ENCODE assay signal across 34 mouse cellular contexts in genomic region chr15:26501024-26501423, GRCm38 (mm10).
"Had no signal": no experiment of that assay in that cellular context is flagged by ENCODE, and none has a peak within 500 bp of the region (broad histone marks: within the 10 kb centered on the region; RNA-seq: fewer than 3 reads in every experiment).

No protein-coding gene starts in this region.

- H3K27ac ChIP-seq: heart, adult 2 months; heart, embryonic 10.5 days; heart, embryonic 13.5 days; heart, embryonic 15.5 days; hindbrain, embryonic 10.5 days; hindbrain, embryonic 12.5 days; hindbrain, embryonic 13.5 days; hindbrain, embryonic 14.5 days; hindbrain, embryonic 15.5 days; hindbrain, postnatal 0 days; kidney, embryonic 15.5 days; kidney, postnatal 0 days; layer of hippocampus, adult 2 months; left cerebral cortex, adult 2 months had no signal

- H3K27me3 ChIP-seq: heart, embryonic 12.5 days; heart, embryonic 13.5 days; heart, embryonic 15.5 days; hindbrain, embryonic 12.5 days; hindbrain, embryonic 13.5 days; hindbrain, embryonic 15.5 days; kidney, embryonic 15.5 days had no signal

- H3K4me1 ChIP-seq: heart, embryonic 10.5 days; heart, embryonic 12.5 days; heart, embryonic 13.5 days; heart, embryonic 15.5 days; hindbrain, embryonic 10.5 days; hindbrain, embryonic 12.5 days; hindbrain, embryonic 13.5 days; hindbrain, embryonic 15.5 days; kidney, embryonic 15.5 days had no signal

- DNase-seq: heart, adult 2 months; heart, postnatal 10 days; heart, postnatal 14 days; heart, postnatal 36 days; heart, postnatal 4 days; kidney, adult 11 months; kidney, adult 18-20 months; kidney, adult 2 months; kidney, adult 8-10 months; kidney, adult 9 months; kidney, postnatal 10 days; kidney, postnatal 14 days; kidney, postnatal 25 days; kidney, postnatal 36 days; kidney, postnatal 4 days; layer of hippocampus, adult 9-11 months; layer of hippocampus, postnatal 36 days had no signal

- H3K4me2 ChIP-seq: heart, embryonic 11.5 days; heart, embryonic 12.5 days; heart, embryonic 13.5 days; heart, embryonic 15.5 days; hindbrain, embryonic 12.5 days; hindbrain, embryonic 13.5 days; hindbrain, embryonic 14.5 days; hindbrain, embryonic 15.5 days; kidney, embryonic 15.5 days had no signal

- H3K4me3 ChIP-seq: heart, adult 2 months; heart, embryonic 10.5 days; heart, embryonic 12.5 days; heart, embryonic 13.5 days; heart, embryonic 15.5 days; hindbrain, embryonic 10.5 days; hindbrain, embryonic 12.5 days; hindbrain, embryonic 13.5 days; hindbrain, embryonic 15.5 days; kidney, embryonic 15.5 days; layer of hippocampus, adult 2 months; left cerebral cortex, adult 2 months had no signal

- H3K9me3 ChIP-seq: heart, embryonic 10.5 days; heart, embryonic 12.5 days; heart, embryonic 15.5 days; hindbrain, embryonic 13.5 days; kidney, embryonic 15.5 days had no signal

- H3K36me3 ChIP-seq: heart, embryonic 10.5 days; heart, embryonic 12.5 days; heart, embryonic 13.5 days; heart, embryonic 15.5 days; hindbrain, embryonic 10.5 days; hindbrain, embryonic 12.5 days; hindbrain, embryonic 13.5 days; hindbrain, embryonic 15.5 days; kidney, embryonic 15.5 days had no signal

- ATAC-seq: hindbrain, embryonic 16.5 days; hindbrain, postnatal 0 days; inflammation-experienced regulatory T-cells, adult 6 months had no signal

- H3K9ac ChIP-seq: heart, embryonic 12.5 days; heart, embryonic 13.5 days; heart, embryonic 15.5 days; hindbrain, embryonic 12.5 days; hindbrain, embryonic 13.5 days; hindbrain, embryonic 14.5 days; hindbrain, embryonic 15.5 days; kidney, embryonic 15.5 days had no signal
